ENCODE assay signal across 12 mouse cellular contexts in the genomic region with DNA sequence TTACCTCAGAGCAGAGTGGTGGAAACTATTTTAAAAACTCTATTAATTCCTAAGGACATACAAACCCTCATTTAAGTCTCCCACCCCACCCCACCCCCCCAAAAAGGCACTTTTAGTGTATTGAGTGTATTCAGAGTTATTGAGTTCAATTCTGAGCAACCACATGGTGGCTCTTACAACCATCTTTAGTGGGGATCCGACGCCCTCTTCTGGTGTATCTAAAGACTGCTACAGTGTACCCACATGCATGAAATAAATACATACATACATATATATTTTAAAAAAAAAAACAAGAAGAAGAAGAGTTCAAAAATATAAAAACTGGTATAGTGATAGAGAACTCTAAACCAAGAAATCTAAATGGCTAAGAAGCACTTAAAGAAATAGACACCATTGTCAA.
A peak's percentile ranks its signal among the peaks of the same experiment; 100 is the strongest.
DNase-seq lines count a peak whose midpoint lies in the region.
"Had no signal": no experiment of that assay in that cellular context is flagged by ENCODE, and none has a peak within 500 bp of the region (broad histone marks: within the 10 kb centered on the region; RNA-seq: fewer than 3 reads in every experiment).

No protein-coding gene starts in this region.

- intact Hi-C loops in heart, postnatal 14 days (cut with DNase I) = no loop called here

- peak; percentile 67 for DNase-seq in 416B (ENCODE audit: low read depth)
- peak; percentile 44 for DNase-seq in A20 (ENCODE audit: low read depth, low spot score)
- peak; percentile 63 for DNase-seq in ES-CJ7 (ENCODE audit: low read depth, low spot score)
- peak; percentile 69 for DNase-seq in ZHBTc4 (ENCODE audit: low read depth, low spot score)
- DNase-seq in kidney, adult 18-20 months = no peak
- DNase-seq in heart, postnatal 14 days = no peak
- DNase-seq in cerebellum, postnatal 36 days = no peak
- DNase-seq: adrenal gland, postnatal 10 days; cerebellum, adult 2 months; kidney, postnatal 25 days; layer of hippocampus, postnatal 36 days; right cerebral cortex, postnatal 14 days had no signal

Comparison
In these comparisons a context has a peak if more than half of its experiments do, and no peak if none do; other contexts are left out.
1. DNase-seq: peak in 416B (single experiment), A20 (single experiment), ES-CJ7 (single experiment) and ZHBTc4 (single experiment); none in kidney, adult 18-20 months (single experiment), heart, postnatal 14 days (0 of 2) and cerebellum, postnatal 36 days (0 of 2).